Comparison of ENCODE assay signal across 8 mouse cellular contexts in the genomic region with DNA sequence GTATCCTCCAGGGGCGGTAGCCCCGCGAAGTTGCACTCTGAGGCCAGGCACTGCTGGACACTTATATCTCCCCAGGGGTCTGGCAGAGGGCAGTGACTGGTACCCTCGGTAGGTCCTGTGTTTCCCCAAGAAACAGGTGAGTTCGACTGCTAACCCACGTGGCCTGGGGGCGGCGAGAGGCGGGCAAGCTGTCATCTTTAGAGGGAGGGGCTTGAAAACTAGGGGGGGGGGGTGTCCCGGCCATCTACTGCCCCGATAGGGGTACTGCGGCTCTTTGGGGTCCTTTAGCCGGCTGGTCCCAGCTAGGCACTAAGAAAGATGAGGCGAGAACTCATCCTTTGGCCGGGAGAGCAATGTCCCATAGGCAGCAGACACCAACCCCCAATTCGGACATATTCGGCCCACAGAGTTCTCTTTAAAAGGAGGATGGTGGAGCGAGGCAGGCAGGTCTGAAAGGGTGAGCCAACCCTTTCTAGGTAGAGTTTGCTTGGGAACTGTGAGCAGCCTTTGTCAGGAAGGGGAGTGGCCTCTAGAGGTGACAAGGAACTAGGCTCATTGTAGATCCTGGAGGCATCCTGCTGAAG. TPM values are rescaled to one million over a fixed set of nuclear protein-coding genes. Genes with fewer than 3 reads are reported as not detected.
A peak's percentile ranks its signal among the peaks of the same experiment; 100 is the strongest.
DNase-seq lines count a peak whose midpoint lies in the region; ATAC-seq and TF ChIP-seq lines count a peak whose summit lies in the region.

No protein-coding gene starts in this region.

- under 1% methylated on average over 18 of the region's 18 CpGs for WGBS in heart, embryonic 11.5 days (ENCODE audit: insufficient replicate concordance)
- WGBS in heart, embryonic 15.5 days: under 1% methylated on average over 18 of the region's 18 CpGs
- under 1% methylated on average over 18 of the region's 18 CpGs for WGBS in midbrain, postnatal 0 days

- peak overlapping the region; percentile 91 for H3K4me2 ChIP-seq in heart, embryonic 11.5 days
- H3K4me2 ChIP-seq in heart, embryonic 15.5 days: peak overlapping the region; percentile 85
- H3K4me2 ChIP-seq in midbrain, postnatal 0 days (ENCODE audit: low read depth, low read length, poor library complexity, severe bottlenecking): peak overlapping the region; percentile 73

- H3K9ac ChIP-seq in heart, embryonic 11.5 days (ENCODE audit: low read depth, low read length): peak overlapping the region; percentile 84
- H3K9ac ChIP-seq in heart, embryonic 15.5 days: peak overlapping the region; percentile 84
- peak overlapping the region; percentile 74 for H3K9ac ChIP-seq in midbrain, postnatal 0 days (replicated peaks; ENCODE audit: low read length, poor library complexity, severe bottlenecking)

- ATAC-seq in heart, embryonic 11.5 days (replicated peaks; ENCODE audit: insufficient number of reproducible peaks, low FRiP score, low TSS enrichment): peak; percentile 40
- peak; percentile 42 for ATAC-seq in CD4-positive, CD25-positive, alpha-beta regulatory T cell, adult 4 months
- ATAC-seq in heart, embryonic 15.5 days (replicated peaks; ENCODE audit: insufficient number of reproducible peaks, insufficient read depth, low FRiP score, low read depth): peak; percentile 25
- ATAC-seq in midbrain, postnatal 0 days (ENCODE audit: low FRiP score): peak; percentile 86

- peaks cover 8% of the 10 kb centered on the region; the same call in 1 of the 2 replicates for H3K4me1 ChIP-seq in heart, embryonic 11.5 days (ENCODE audit: control insufficient read depth, insufficient read depth, low read length)
- H3K4me1 ChIP-seq in heart, embryonic 15.5 days (replicated peaks): peaks cover 12% of the 10 kb centered on the region; the same call in 1 of the 2 replicates
- H3K4me1 ChIP-seq in midbrain, postnatal 0 days (ENCODE audit: insufficient read depth, low read length): peaks cover 4% of the 10 kb centered on the region; the same call in 1 of the 2 replicates

- DNase-seq in heart, adult 8-10 months (ENCODE audit: low spot score): no peak
- peak; percentile 64 for DNase-seq in brain, embryonic 14.5 days (ENCODE audit: low read depth)
- peak; percentile 42 for DNase-seq in kidney, postnatal 14 days
- DNase-seq in midbrain, postnatal 0 days (ENCODE audit: low spot score): peak; percentile 63
- no peak for DNase-seq in ovary, postnatal 14 days (ENCODE audit: low spot score)

- peaks cover 4% of the 10 kb centered on the region for H3K27me3 ChIP-seq in heart, embryonic 11.5 days (ENCODE audit: control insufficient read depth, insufficient read depth, low read length)
- H3K27me3 ChIP-seq in heart, embryonic 15.5 days: no peaks in the 10 kb centered on the region; the same call in 1 of the 2 replicates
- peaks cover 4% of the 10 kb centered on the region; the same call in 1 of the 2 replicates for H3K27me3 ChIP-seq in midbrain, postnatal 0 days (ENCODE audit: insufficient read depth, low read length)

- H3K27ac ChIP-seq in heart, embryonic 11.5 days (ENCODE audit: low read depth, low read length): 0 out of 2 replicates have a peak overlapping the region, but pooled peaks have one; percentile 32
- peak overlapping the region; percentile 66 for H3K27ac ChIP-seq in heart, embryonic 15.5 days
- H3K27ac ChIP-seq in midbrain, postnatal 0 days (ENCODE audit: low read depth, low read length): peak overlapping the region; percentile 73

- peak; percentile 16; the same call in 1 of the 2 replicates for TF ChIP-seq CTCF in brain, embryonic 14.5 days (IDR thresholded peaks at IDR 0.05; ENCODE audit: borderline replicate concordance, extremely low read depth, insufficient read depth, insufficient read length)
- TF ChIP-seq CTCF in midbrain, postnatal 0 days (IDR thresholded peaks at IDR 0.05): peak; percentile 25; the same call in 1 of the 2 replicates

- no peaks in the 10 kb centered on the region for H3K36me3 ChIP-seq in heart, embryonic 11.5 days (ENCODE audit: control insufficient read depth, insufficient read depth, low read length)
- H3K36me3 ChIP-seq in heart, embryonic 15.5 days: no peaks in the 10 kb centered on the region
- H3K36me3 ChIP-seq in midbrain, postnatal 0 days (ENCODE audit: insufficient read depth, low read length): no peaks in the 10 kb centered on the region

- no peaks in the 10 kb centered on the region for H3K9me3 ChIP-seq in heart, embryonic 11.5 days (replicated peaks; ENCODE audit: control insufficient read depth, low read length)
- H3K9me3 ChIP-seq in heart, embryonic 15.5 days (replicated peaks): no peaks in the 10 kb centered on the region
- H3K9me3 ChIP-seq in midbrain, postnatal 0 days (ENCODE audit: low read length): no peaks in the 10 kb centered on the region

- TF ChIP-seq POLR2A in brain, embryonic 14.5 days (IDR thresholded peaks at IDR 0.05; ENCODE audit: borderline replicate concordance, extremely low read depth, insufficient read depth, insufficient read length, poor library complexity, severe bottlenecking): no peak

- peak overlapping the region; percentile 79 for H3K4me3 ChIP-seq in heart, embryonic 11.5 days (ENCODE audit: low read depth, low read length)
- peak overlapping the region; percentile 88 for H3K4me3 ChIP-seq in heart, embryonic 15.5 days
- peak overlapping the region; percentile 79 for H3K4me3 ChIP-seq in midbrain, postnatal 0 days (ENCODE audit: low read depth, low read length)

RNA-seq across cellular contexts. Expression of gene Mon1a, which starts 0.4 kb away (rescaled TPM):
- 9.6 and 11.9 TPM in 2 replicates for polyA plus RNA-seq in heart, embryonic 11.5 days (2014; fragmentation: Nextera tagmentation; extraction: Ambion mirVana)
- total RNA-seq in heart, adult 8-10 months (2022): 10 to 100 TPM; 10.8 to 12.2 (median 11.9) TPM
- 10 to 100 TPM; 12.8 to 15.4 TPM for polyA plus RNA-seq in CD4-positive, CD25-positive, alpha-beta regulatory T cell, adult 4 months (2017; shearing (Covaris generic))
- 31.5 and 37.2 TPM in 2 replicates for polyA plus RNA-seq in brain, embryonic 14.5 days (2012; rRNA removed)
- polyA plus RNA-seq in heart, embryonic 15.5 days (2015; fragmentation: Nextera tagmentation; extraction: Ambion mirVana): 8.5 and 9.8 TPM in 2 replicates
- total RNA-seq in midbrain, postnatal 0 days (2014; rRNA removed): 23.9 and 24.9 TPM in 2 replicates
- polyA plus RNA-seq in midbrain, postnatal 0 days (2015; fragmentation: Nextera tagmentation; extraction: Ambion mirVana): 16.7 and 18.1 TPM in 2 replicates

RNA-seq across cellular contexts. Expression of gene Rbm6, which starts 15.3 kb away (rescaled TPM):
- polyA plus RNA-seq in heart, embryonic 11.5 days (2014; fragmentation: Nextera tagmentation; extraction: Ambion mirVana): 46.0 and 51.3 TPM in 2 replicates
- 10 to 100 TPM; 24.8 to 31.0 (median 27.6) TPM for total RNA-seq in heart, adult 8-10 months (2022)
- polyA plus RNA-seq in CD4-positive, CD25-positive, alpha-beta regulatory T cell, adult 4 months (2017; shearing (Covaris generic)): 100 to 1,000 TPM in 1 of 2 experiments, 10 to 100 TPM in 1; 98.3 to 137 TPM
- polyA plus RNA-seq in brain, embryonic 14.5 days (2012; rRNA removed): 82.3 and 90.4 TPM in 2 replicates
- 43.2 and 48.0 TPM in 2 replicates for polyA plus RNA-seq in heart, embryonic 15.5 days (2015; fragmentation: Nextera tagmentation; extraction: Ambion mirVana)
- 81.3 and 87.9 TPM in 2 replicates for total RNA-seq in midbrain, postnatal 0 days (2014; rRNA removed)
- polyA plus RNA-seq in midbrain, postnatal 0 days (2015; fragmentation: Nextera tagmentation; extraction: Ambion mirVana): 48.8 and 57.9 TPM in 2 replicates

RNA-seq across cellular contexts. Expression of gene Mst1r, which starts 18.3 kb away (rescaled TPM):
- polyA plus RNA-seq in heart, embryonic 11.5 days (2014; fragmentation: Nextera tagmentation; extraction: Ambion mirVana): 1.3 and 1.6 TPM in 2 replicates
- 1 to 10 TPM; 1.3 to 3.7 (median 2.1) TPM for total RNA-seq in heart, adult 8-10 months (2022)
- not detected for polyA plus RNA-seq in CD4-positive, CD25-positive, alpha-beta regulatory T cell, adult 4 months (2017; shearing (Covaris generic))
- polyA plus RNA-seq in brain, embryonic 14.5 days (2012; rRNA removed): 4.2 and 6.5 TPM in 2 replicates
- 2.1 and 4.1 TPM in 2 replicates for polyA plus RNA-seq in heart, embryonic 15.5 days (2015; fragmentation: Nextera tagmentation; extraction: Ambion mirVana)
- total RNA-seq in midbrain, postnatal 0 days (2014; rRNA removed): 1.2 and 1.8 TPM in 2 replicates
- 1.1 and 1.2 TPM in 2 replicates for polyA plus RNA-seq in midbrain, postnatal 0 days (2015; fragmentation: Nextera tagmentation; extraction: Ambion mirVana)

RNA-seq across cellular contexts. Expression of gene Actl11, which starts 39.9 kb away (rescaled TPM):
- not detected in 2 replicates for polyA plus RNA-seq in heart, embryonic 11.5 days (2014; fragmentation: Nextera tagmentation; extraction: Ambion mirVana)
- total RNA-seq in heart, adult 8-10 months (2022): not detected
- not detected for polyA plus RNA-seq in CD4-positive, CD25-positive, alpha-beta regulatory T cell, adult 4 months (2017; shearing (Covaris generic))
- polyA plus RNA-seq in brain, embryonic 14.5 days (2012; rRNA removed): not detected in 2 replicates
- not detected in 2 replicates for polyA plus RNA-seq in heart, embryonic 15.5 days (2015; fragmentation: Nextera tagmentation; extraction: Ambion mirVana)
- total RNA-seq in midbrain, postnatal 0 days (2014; rRNA removed): 0.05 TPM in 1 of 2 replicates, not detected in the other
- not detected in 2 replicates for polyA plus RNA-seq in midbrain, postnatal 0 days (2015; fragmentation: Nextera tagmentation; extraction: Ambion mirVana)

RNA-seq across cellular contexts. Expression of gene Camkv, which starts 47.1 kb away (rescaled TPM):
- 0.46 and 0.70 TPM in 2 replicates for polyA plus RNA-seq in heart, embryonic 11.5 days (2014; fragmentation: Nextera tagmentation; extraction: Ambion mirVana)
- under 1 TPM in 2 of 4 experiments, not detected in 2; 0.16 to 0.66 TPM for total RNA-seq in heart, adult 8-10 months (2022)
- polyA plus RNA-seq in CD4-positive, CD25-positive, alpha-beta regulatory T cell, adult 4 months (2017; shearing (Covaris generic)): not detected
- polyA plus RNA-seq in brain, embryonic 14.5 days (2012; rRNA removed): 40.3 and 70.1 TPM in 2 replicates
- 0.20 and 0.77 TPM in 2 replicates for polyA plus RNA-seq in heart, embryonic 15.5 days (2015; fragmentation: Nextera tagmentation; extraction: Ambion mirVana)
- total RNA-seq in midbrain, postnatal 0 days (2014; rRNA removed): 133 and 153 TPM in 2 replicates
- polyA plus RNA-seq in midbrain, postnatal 0 days (2015; fragmentation: Nextera tagmentation; extraction: Ambion mirVana): 136 and 149 TPM in 2 replicates

Comparison
In these comparisons a context has a peak if more than half of its experiments do, and no peak if none do; other contexts are left out.
1. ATAC-seq: peak in every context shown above with its lines; median percentile 86 in midbrain, postnatal 0 days; 42 in CD4-positive, CD25-positive, alpha-beta regulatory T cell, adult 4 months; 40 in heart, embryonic 11.5 days; 25 in heart, embryonic 15.5 days.
2. DNase-seq: peak in brain, embryonic 14.5 days (single experiment), kidney, postnatal 14 days (single experiment) and midbrain, postnatal 0 days (single experiment); none in heart, adult 8-10 months (single experiment) and ovary, postnatal 14 days (single experiment).
3. Peak in every context shown above with its lines, with median percentiles within 50 percentile points of each other: H3K27ac ChIP-seq, H3K4me2 ChIP-seq, H3K4me3 ChIP-seq and H3K9ac ChIP-seq.